Mouse (Mus musculus) heart, adult 9 months (tissue): Measurements from ENCODE around the gene Rab24.
A peak's percentile ranks its signal among the peaks of the same experiment; 100 is the strongest.

Experiments used
- DNase-seq, 2 experiments: peaks; one replicate each; pipeline ENCODE4 v3.0.0; 2022; ENCODE audit warnings: low spot score in 2 of 2

The Rab24 gene

GRCm38 (mm10) chr13:55329109-55329682 lies 7.5 kb upstream of the Rab24 start:
- DNase-seq = peak in 1 of 2 experiments; percentile 26

GRCm38 (mm10) chr13:55328641-55329040 lies 6.9 kb upstream of the Rab24 start:
- no peak for DNase-seq

- no peak for DNase-seq
Measured at GRCm38 (mm10) chr13:55328171-55328570, 6.4 kb upstream of the Rab24 start.

- peak; percentile 73 to 82 for DNase-seq
Measured at GRCm38 (mm10) chr13:55327633-55328032, 5.9 kb upstream of the Rab24 start.

- DNase-seq = no peak
Measured at GRCm38 (mm10) chr13:55327169-55327568, 5.4 kb upstream of the Rab24 start.

- DNase-seq = no peak
Measured at GRCm38 (mm10) chr13:55325596-55325995, 3.9 kb upstream of the Rab24 start.

GRCm38 (mm10) chr13:55322130-55322825 lies 532 bp upstream of the Rab24 start:
- peak in 1 of 2 experiments; percentile 17 for DNase-seq

- DNase-seq = no peak
Measured at GRCm38 (mm10) chr13:55319931-55320533, 1.7 kb downstream of the Rab24 start, which contains the start of gene Prelid1. Gene Prelid1 (plus strand): TSS chr13:55320500.

GRCm38 (mm10) chr13:55318351-55318750 lies 3.4 kb downstream of the Rab24 start:
- no peak for DNase-seq

- DNase-seq = no peak
Measured at GRCm38 (mm10) chr13:55314891-55315412, 6.8 kb downstream of the Rab24 start.

GRCm38 (mm10) chr13:55313051-55313450 lies 8.7 kb downstream of the Rab24 start:
- DNase-seq = no peak

- DNase-seq = no peak
Measured at GRCm38 (mm10) chr13:55312028-55312630, 9.6 kb downstream of the Rab24 start.

GRCm38 (mm10) chr13:55300913-55301312 lies 20.8 kb downstream of the Rab24 start:
- no peak for DNase-seq

- no peak for DNase-seq
Measured at GRCm38 (mm10) chr13:55296760-55297159, 25.0 kb downstream of the Rab24 start.

GRCm38 (mm10) chr13:55288854-55289253 lies 32.9 kb downstream of the Rab24 start:
- DNase-seq = no peak

- no peak for DNase-seq
Measured at GRCm38 (mm10) chr13:55277646-55278045, 44.1 kb downstream of the Rab24 start.

GRCm38 (mm10) chr13:55277203-55277602 lies 44.5 kb downstream of the Rab24 start:
- no peak for DNase-seq
